Mouse (Mus musculus): Measurements from ENCODE around the gene Btbd9. TPM values are rescaled to one million over a fixed set of nuclear protein-coding genes. Genes with fewer than 3 reads are reported as not detected.

The Btbd9 gene
- polyA plus RNA-seq, 1 experiment from 2014 or later: 121 TPM

DNA sequence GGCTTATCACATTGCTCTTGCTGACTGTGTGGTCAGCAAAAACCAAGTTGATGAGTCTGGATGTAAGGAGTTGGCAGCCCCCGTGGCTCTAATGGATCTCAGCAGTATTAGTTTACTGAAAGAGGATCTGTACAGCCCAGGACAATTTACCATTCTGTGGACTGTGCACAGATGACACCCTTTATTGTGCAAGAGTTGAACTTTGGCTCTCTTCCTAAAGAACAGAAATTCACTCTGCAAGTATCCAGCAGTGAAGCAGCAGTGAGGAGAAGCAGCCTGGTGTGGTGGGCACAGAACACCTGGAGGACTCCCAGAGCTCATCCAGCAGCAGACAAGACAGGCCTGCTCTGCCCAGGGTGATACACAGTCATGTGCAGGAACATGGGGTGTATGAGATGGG is 215.6 kb downstream of the Btbd9 start:
- ATAC-seq (ENCODE audit: low FRiP score): no peak
- no peak overlapping the region for H3K27ac ChIP-seq (replicated peaks)
- 19% methylated on average over 1 of the region's 1 CpGs for WGBS

GRCm38 (mm10) chr17:30359392-30359791 is 216.9 kb downstream of the Btbd9 start:
- peaks cover 22% of the 10 kb centered on the region for H3K4me1 ChIP-seq
- no peak overlapping the region for H3K4me2 ChIP-seq
- no peaks in the 10 kb centered on the region for H3K9me3 ChIP-seq (replicated peaks)
- H3K9ac ChIP-seq (replicated peaks): no peak overlapping the region
- ATAC-seq (ENCODE audit: low FRiP score): no peak
- no peak overlapping the region for H3K27ac ChIP-seq (replicated peaks)
- H3K4me3 ChIP-seq (replicated peaks): no peak overlapping the region
- 56% methylated on average over 5 of the region's 5 CpGs for WGBS
- no peaks in the 10 kb centered on the region for H3K36me3 ChIP-seq
- no peaks in the 10 kb centered on the region for H3K27me3 ChIP-seq (replicated peaks)

More for the DNA sequence above, 215.6 kb downstream of the Btbd9 start:
- Histone ChIP-seq H3K27me3 (replicated peaks) (no peaks in the 10 kb centered on the region), H3K4me1 (peaks cover 31% of the 10 kb centered on the region), H3K36me3 (no peaks in the 10 kb centered on the region), H3K9ac (replicated peaks) (no peak overlapping the region), H3K9me3 (replicated peaks) (no peaks in the 10 kb centered on the region), H3K4me3 (replicated peaks) (no peak overlapping the region), H3K4me2 (no peak overlapping the region)

GRCm38 (mm10) chr17:30355431-30355830 is 220.9 kb downstream of the Btbd9 start:
- Histone ChIP-seq H3K4me3 (replicated peaks) (no peak overlapping the region), H3K9ac (replicated peaks) (no peak overlapping the region), H3K4me2 (no peak overlapping the region), H3K27me3 (replicated peaks) (no peaks in the 10 kb centered on the region), H3K36me3 (no peaks in the 10 kb centered on the region), H3K4me1 (peaks cover 7% of the 10 kb centered on the region), H3K27ac (replicated peaks) (no peak overlapping the region), H3K9me3 (replicated peaks) (no peaks in the 10 kb centered on the region)
- no peak for ATAC-seq (ENCODE audit: low FRiP score)
- WGBS: 94% methylated on average over 1 of the region's 1 CpGs

DNA sequence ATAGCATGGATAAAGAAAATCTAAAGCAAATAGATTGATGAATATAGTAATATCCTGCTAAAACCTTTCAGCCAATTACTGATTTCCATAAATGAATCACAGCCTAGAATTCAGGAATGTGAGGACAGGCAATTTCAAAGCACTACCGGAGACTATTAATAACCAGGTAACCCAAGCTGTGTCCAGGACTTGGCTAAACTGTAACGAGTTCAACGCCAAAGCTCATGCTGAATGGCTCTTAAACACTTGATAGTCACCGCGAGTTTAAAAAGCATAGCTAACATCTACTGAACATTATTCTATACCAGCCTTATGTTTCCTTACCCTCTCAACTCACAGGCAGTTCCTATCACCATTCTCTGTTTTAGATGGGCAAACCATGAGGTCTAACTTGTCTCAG is 221.9 kb downstream of the Btbd9 start:
- peaks cover 3% of the 10 kb centered on the region; the same call in 1 of the 2 replicates for H3K4me1 ChIP-seq
- ATAC-seq (ENCODE audit: low FRiP score): no peak
- 91% methylated on average over 5 of the region's 5 CpGs for whole genome bisulfite sequencing

GRCm38 (mm10) chr17:30348031-30348430 is 228.3 kb downstream of the Btbd9 start:
- Histone ChIP-seq H3K27me3 (replicated peaks) (no peaks in the 10 kb centered on the region), H3K36me3 (no peaks in the 10 kb centered on the region), H3K9me3 (replicated peaks) (no peaks in the 10 kb centered on the region), H3K4me2 (no peak overlapping the region), H3K9ac (replicated peaks) (no peak overlapping the region), H3K27ac (replicated peaks) (peak overlapping the region; percentile 80; the same call in 1 of the 2 replicates), H3K4me1 (peaks cover 42% of the 10 kb centered on the region), H3K4me3 (replicated peaks) (no peak overlapping the region)
- 60% methylated on average over 2 of the region's 2 CpGs for WGBS
- no peak for ATAC-seq (ENCODE audit: low FRiP score)

More for the DNA sequence above, 221.9 kb downstream of the Btbd9 start:
- H3K9ac ChIP-seq (replicated peaks): no peak overlapping the region
- no peaks in the 10 kb centered on the region for H3K9me3 ChIP-seq (replicated peaks)
- no peaks in the 10 kb centered on the region for H3K36me3 ChIP-seq
- H3K4me3 ChIP-seq (replicated peaks): no peak overlapping the region
- H3K27me3 ChIP-seq (replicated peaks): no peaks in the 10 kb centered on the region
- H3K4me2 ChIP-seq: no peak overlapping the region
- H3K27ac ChIP-seq (replicated peaks): no peak overlapping the region

DNA sequence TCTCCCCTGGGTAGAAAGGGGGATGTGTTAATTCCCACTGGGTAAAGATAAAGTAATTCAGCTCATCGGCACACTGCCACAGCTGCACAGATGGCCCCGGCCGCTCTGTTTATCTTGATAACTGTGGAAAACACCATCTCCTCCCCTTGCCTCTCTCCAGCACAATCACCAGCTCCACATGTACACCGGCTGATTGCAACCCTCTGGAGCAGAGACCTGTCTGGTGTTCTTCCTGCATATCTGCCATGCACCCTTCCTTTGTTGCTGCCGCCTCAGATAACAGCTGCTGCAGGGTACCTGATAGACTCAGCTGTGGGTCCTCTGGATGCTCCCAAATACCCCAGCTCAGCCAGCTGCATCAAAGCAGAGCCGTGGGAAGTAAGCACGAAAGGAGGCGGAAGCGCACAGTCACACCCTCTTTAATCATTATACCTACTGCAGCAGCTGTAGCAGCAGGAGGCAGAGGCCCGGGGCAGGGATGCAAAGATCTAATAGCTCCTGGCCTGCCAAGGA is 229.1 kb downstream of the Btbd9 start:
- no peak overlapping the region for H3K9ac ChIP-seq (replicated peaks)
- WGBS: 6% methylated on average over 10 of the region's 10 CpGs
- H3K36me3 ChIP-seq: no peaks in the 10 kb centered on the region
- no peaks in the 10 kb centered on the region for H3K9me3 ChIP-seq (replicated peaks)
- ATAC-seq (ENCODE audit: low FRiP score): peak; percentile 30; the same call in 1 of the 2 replicates
- peak overlapping the region; percentile 29 for H3K4me2 ChIP-seq
- H3K4me1 ChIP-seq: peaks cover 42% of the 10 kb centered on the region
- no peaks in the 10 kb centered on the region for H3K27me3 ChIP-seq (replicated peaks)
- H3K4me3 ChIP-seq (replicated peaks): no peak overlapping the region
- peak overlapping the region; percentile 80 for H3K27ac ChIP-seq (replicated peaks)

GRCm38 (mm10) chr17:30345008-30345407 is 231.3 kb downstream of the Btbd9 start:
- ATAC-seq (ENCODE audit: low FRiP score): no peak
- Histone ChIP-seq H3K27me3 (replicated peaks) (no peaks in the 10 kb centered on the region), H3K4me1 (peaks cover 49% of the 10 kb centered on the region)

DNA sequence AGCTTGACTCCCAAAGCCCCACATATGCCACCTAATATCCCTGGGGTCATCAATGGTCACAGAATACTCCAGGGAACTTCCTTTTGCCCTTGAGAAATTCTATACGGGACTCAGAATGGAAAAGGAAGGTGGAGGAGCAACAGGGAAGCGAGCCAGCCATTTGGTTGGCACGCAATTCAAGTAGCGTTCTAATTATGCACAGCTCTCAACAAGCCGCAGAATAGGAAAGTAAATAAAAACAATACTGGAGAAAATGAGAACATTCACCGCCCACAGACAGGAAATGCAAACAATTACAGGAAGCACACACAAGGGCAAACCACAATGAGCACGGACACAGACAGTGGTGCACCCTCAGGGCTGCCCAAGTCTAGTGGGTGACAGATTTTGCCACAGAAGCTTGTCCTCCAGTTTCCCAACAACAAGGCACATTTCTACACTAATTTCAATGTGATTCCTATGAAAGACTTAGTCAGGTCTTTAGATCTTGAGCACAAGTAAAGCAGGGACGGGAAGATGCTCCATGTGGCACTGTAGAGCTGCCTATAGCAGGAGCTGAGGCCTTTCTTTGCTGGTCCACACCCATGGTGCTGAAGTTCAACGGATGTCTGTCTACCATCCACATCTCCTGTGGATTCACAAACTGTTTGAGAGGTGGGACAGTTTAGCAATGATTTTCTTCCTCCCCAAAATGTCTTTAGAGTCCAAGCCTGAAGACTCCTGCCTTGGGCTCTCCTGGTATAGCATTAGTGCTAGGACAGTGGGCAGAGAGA is 232.4 kb downstream of the Btbd9 start:
- H3K36me3 ChIP-seq: no peaks in the 10 kb centered on the region
- no peaks in the 10 kb centered on the region for H3K27me3 ChIP-seq (replicated peaks)
- peaks cover 49% of the 10 kb centered on the region for H3K4me1 ChIP-seq
- WGBS: 56% methylated on average over 9 of the region's 9 CpGs
- no peak overlapping the region for H3K4me3 ChIP-seq (replicated peaks)
- no peak overlapping the region for H3K27ac ChIP-seq (replicated peaks)
- H3K9me3 ChIP-seq (replicated peaks): no peaks in the 10 kb centered on the region
- ATAC-seq (ENCODE audit: low FRiP score): no peak
- no peak overlapping the region for H3K9ac ChIP-seq (replicated peaks)
- H3K4me2 ChIP-seq: no peak overlapping the region

More at GRCm38 (mm10) chr17:30345008-30345407, 231.3 kb downstream of the Btbd9 start:
- Histone ChIP-seq H3K4me3 (replicated peaks) (no peak overlapping the region), H3K36me3 (no peaks in the 10 kb centered on the region), H3K27ac (replicated peaks) (no peak overlapping the region), H3K9me3 (replicated peaks) (no peaks in the 10 kb centered on the region), H3K9ac (replicated peaks) (no peak overlapping the region), H3K4me2 (no peak overlapping the region)
- WGBS: 82% methylated on average over 3 of the region's 3 CpGs

- no peaks in the 10 kb centered on the region for H3K36me3 ChIP-seq
- H3K4me2 ChIP-seq: no peak overlapping the region
- no peak overlapping the region for H3K27ac ChIP-seq (replicated peaks)
- peaks cover 35% of the 10 kb centered on the region for H3K4me1 ChIP-seq
- H3K4me3 ChIP-seq (replicated peaks): no peak overlapping the region
- no peaks in the 10 kb centered on the region for H3K27me3 ChIP-seq (replicated peaks)
- H3K9ac ChIP-seq (replicated peaks): no peak overlapping the region
- WGBS: 77% methylated on average over 6 of the region's 6 CpGs
- H3K9me3 ChIP-seq (replicated peaks): no peaks in the 10 kb centered on the region
- no peak for ATAC-seq (ENCODE audit: low FRiP score)
Measured at GRCm38 (mm10) chr17:30341556-30341955, 234.7 kb downstream of the Btbd9 start.

- WGBS: 39% methylated on average over 13 of the region's 13 CpGs
- Histone ChIP-seq H3K27ac (replicated peaks) (peak overlapping the region; percentile 66), H3K36me3 (no peaks in the 10 kb centered on the region), H3K4me1 (peaks cover 30% of the 10 kb centered on the region), H3K4me3 (replicated peaks) (no peak overlapping the region), H3K4me2 (no peak overlapping the region), H3K27me3 (replicated peaks) (no peaks in the 10 kb centered on the region), H3K9me3 (replicated peaks) (no peaks in the 10 kb centered on the region), H3K9ac (replicated peaks) (no peak overlapping the region)
- peak; percentile 85 for ATAC-seq (ENCODE audit: low FRiP score)
Measured at GRCm38 (mm10) chr17:30340495-30341126, 235.7 kb downstream of the Btbd9 start.

DNA sequence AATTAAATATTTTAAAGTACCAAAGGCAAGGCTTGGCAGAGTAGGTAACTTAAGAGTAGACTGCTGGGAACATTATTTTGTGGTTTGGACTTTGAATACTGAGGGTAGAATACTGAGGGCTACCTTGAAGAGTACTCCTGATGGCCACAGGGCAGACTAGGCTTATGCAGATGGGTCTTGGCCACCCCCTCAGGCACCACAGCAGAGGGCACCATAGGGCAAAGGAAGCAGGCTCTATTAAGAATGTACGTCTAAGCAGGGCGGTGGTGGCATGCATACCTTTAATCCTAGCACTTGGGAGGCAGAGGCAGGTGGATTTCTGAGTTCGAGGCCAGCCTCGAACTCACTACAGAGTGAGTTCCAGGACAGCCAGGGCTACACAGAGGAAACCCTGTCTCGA is 237.0 kb downstream of the Btbd9 start:
- ATAC-seq (ENCODE audit: low FRiP score): no peak
- H3K4me1 ChIP-seq: peaks cover 22% of the 10 kb centered on the region
- WGBS: 92% methylated on average over 5 of the region's 5 CpGs

GRCm38 (mm10) chr17:30336816-30337215 is 239.5 kb downstream of the Btbd9 start:
- H3K36me3 ChIP-seq: no peaks in the 10 kb centered on the region
- no peak overlapping the region for H3K4me3 ChIP-seq (replicated peaks)
- no peaks in the 10 kb centered on the region for H3K27me3 ChIP-seq (replicated peaks)
- no peak overlapping the region for H3K9ac ChIP-seq (replicated peaks)
- no peak overlapping the region for H3K27ac ChIP-seq (replicated peaks)
- peaks cover 13% of the 10 kb centered on the region for H3K4me1 ChIP-seq
- 49% methylated on average over 7 of the region's 7 CpGs for WGBS
- ATAC-seq (ENCODE audit: low FRiP score): no peak
- H3K4me2 ChIP-seq: no peak overlapping the region
- H3K9me3 ChIP-seq (replicated peaks): no peaks in the 10 kb centered on the region

More for the DNA sequence above, 237.0 kb downstream of the Btbd9 start:
- no peaks in the 10 kb centered on the region for H3K36me3 ChIP-seq
- no peak overlapping the region for H3K27ac ChIP-seq (replicated peaks)
- no peak overlapping the region for H3K9ac ChIP-seq (replicated peaks)
- H3K27me3 ChIP-seq (replicated peaks): no peaks in the 10 kb centered on the region
- no peaks in the 10 kb centered on the region for H3K9me3 ChIP-seq (replicated peaks)
- H3K4me2 ChIP-seq: no peak overlapping the region
- H3K4me3 ChIP-seq (replicated peaks): no peak overlapping the region
